Mouse (Mus musculus): Measurements from ENCODE around the gene Tnrc6a.

Gene Tnrc6a

GRCm38 (mm10) chr7:123124735-123125181 lies 1.1 kb downstream of the Tnrc6a start:
- peak in 1 of 2 experiments; percentile 15 for DNase-seq

DNA sequence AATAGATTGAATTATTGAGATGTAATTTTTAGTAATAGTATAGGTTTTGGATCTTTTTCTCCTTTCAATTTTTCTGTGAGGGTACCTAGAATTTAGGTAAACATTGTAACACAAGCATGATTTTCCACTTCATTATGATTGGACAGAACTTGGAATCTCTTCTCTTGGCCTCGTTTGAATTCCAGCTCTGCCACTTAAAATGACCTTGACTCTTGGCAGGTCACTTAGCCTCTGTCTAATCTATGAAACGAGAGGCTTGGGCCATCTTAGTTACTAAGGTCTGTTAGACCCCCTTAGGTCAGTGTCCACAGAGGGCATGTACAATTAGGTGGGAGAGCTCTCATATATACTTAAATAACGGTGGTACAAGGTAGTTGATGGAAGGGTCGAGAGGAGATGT lies 2.4 kb downstream of the Tnrc6a start:
- no peak for DNase-seq

DNA sequence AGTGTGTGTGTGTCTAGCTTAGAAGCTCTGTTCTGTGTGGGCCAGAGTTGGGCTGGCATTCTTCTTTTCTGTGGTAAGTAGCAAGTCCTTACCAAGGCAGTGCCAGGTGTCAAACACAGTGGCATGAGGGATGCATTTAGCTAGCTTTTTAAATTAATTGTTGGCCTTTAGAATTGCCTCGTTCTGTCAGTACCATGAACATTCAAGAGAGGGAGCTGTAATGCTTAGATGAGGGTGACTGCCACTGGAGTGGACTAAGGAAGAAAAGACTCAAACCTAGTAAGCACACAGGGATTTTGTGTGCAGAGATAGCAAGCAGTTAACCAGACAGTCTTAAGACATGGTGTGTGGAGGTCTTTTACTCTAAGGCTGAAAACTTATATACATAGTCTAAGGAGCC lies 3.6 kb downstream of the Tnrc6a start:
- no peak for DNase-seq

GRCm38 (mm10) chr7:123127981-123128380 lies 4.3 kb downstream of the Tnrc6a start:
- no peak for DNase-seq

- DNase-seq, result no peak
Observed at GRCm38 (mm10) chr7:123129061-123129460, 5.4 kb downstream of the Tnrc6a start.

DNA sequence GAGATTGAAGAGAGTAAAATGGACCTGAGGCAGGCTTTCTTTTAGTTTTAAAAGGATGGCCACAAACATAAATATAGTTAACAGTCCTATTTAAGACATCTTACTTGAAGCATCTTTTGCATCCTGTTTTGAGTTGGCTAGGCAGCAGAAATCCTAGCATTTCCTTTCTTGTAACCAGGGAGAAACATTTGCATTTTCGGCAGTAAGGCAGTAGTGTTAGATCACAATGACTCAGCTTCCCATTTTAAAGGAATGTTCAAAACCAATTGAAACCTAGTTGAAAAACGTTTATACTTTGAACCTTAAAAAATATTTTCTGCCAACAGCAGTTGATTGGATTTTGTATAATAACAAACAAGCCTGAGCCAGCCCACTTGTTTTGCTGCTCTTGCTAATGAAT lies 6.5 kb downstream of the Tnrc6a start:
- no peak for DNase-seq

GRCm38 (mm10) chr7:123132401-123132800 lies 8.7 kb downstream of the Tnrc6a start:
- peak in 1 of 2 experiments; percentile 10 for DNase-seq

GRCm38 (mm10) chr7:123134876-123135275 lies 11.2 kb downstream of the Tnrc6a start:
- DNase-seq, result no peak

DNA sequence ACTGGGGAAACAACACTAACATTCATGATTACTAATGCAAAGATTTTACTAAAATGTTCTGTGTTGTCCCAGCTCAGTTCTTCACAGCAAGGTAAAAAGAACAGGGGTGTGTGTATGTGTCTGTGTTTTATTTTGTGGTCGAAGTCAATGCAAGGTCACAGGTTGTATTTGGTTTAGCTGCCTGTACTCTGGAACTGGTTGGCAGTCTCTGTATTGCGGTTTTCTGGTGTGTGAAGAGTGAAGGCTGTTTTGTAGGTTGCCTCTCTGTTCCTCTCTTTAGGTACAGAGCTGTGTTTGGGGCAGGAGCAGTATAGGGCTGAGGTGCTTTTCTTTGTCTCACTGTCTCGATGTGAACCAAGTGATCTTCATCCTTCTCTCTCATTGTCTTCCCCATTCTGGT lies 12.0 kb downstream of the Tnrc6a start:
- DNase-seq, result no peak

DNA sequence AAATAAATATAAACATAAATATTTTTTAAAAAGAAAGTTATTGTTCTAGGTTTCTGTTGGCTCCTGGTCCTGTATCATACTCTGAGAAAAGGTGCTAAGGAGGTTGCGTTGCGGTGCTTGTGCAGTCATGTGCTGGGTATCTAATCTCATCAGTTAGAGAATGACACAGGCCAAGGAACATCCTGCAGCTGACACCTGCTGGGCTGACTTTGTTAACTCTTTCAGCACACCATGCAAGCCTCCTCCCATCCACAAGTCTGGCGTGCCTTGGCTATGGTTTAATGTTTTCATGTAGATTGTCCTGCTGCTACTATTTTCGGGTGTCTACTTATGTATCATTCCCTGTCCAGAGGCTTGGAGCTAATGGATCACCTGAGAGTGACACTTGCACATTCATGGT lies 14.3 kb downstream of the Tnrc6a start:
- peak; percentile 12 to 41 for DNase-seq

- DNase-seq, result no peak
Observed at GRCm38 (mm10) chr7:123146141-123146846, 22.6 kb downstream of the Tnrc6a start.

DNA sequence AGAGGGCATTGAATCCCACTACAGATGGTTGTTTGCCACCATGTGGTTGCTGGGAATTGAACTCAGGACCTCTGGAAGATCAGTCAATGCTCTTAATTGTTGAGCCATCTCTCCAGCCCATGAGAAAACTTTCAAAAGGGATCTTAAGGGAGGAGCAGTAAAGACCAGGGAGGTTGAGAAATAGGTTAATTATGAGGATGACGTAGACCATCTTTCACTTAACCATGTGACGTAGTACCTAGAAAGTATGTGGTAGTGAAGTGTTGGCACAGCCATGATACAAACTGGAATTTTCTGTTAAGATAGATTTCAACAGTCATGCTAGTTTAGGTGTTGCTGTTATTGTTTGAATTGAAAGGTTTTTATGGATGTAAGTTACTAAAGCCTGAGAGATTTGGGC lies 24.1 kb downstream of the Tnrc6a start:
- DNase-seq, result no peak

- DNase-seq, result no peak
Observed at GRCm38 (mm10) chr7:123148935-123149334, 25.2 kb downstream of the Tnrc6a start.

- DNase-seq, result no peak
Observed at GRCm38 (mm10) chr7:123162346-123162745, 38.7 kb downstream of the Tnrc6a start.

DNA sequence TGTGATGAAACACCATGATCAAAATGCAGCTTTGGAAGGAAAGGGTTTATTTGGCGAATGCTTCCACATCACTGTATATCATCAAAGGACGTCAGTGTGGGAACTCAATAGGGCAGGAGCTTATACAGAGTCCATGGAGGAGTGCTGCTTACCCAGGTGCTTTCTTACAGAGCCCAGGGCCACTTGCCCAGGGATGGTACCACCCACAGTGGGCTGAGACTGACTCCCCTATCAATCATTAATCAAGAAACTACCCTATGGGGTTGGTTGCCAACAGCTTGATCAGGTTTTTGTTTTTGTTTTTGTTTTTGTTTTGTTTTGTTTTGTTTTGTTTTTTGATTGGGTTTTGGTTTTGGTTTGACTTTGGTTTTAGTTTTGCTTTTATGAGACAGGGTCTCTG lies 43.8 kb downstream of the Tnrc6a start:
- DNase-seq, result no peak

DNA sequence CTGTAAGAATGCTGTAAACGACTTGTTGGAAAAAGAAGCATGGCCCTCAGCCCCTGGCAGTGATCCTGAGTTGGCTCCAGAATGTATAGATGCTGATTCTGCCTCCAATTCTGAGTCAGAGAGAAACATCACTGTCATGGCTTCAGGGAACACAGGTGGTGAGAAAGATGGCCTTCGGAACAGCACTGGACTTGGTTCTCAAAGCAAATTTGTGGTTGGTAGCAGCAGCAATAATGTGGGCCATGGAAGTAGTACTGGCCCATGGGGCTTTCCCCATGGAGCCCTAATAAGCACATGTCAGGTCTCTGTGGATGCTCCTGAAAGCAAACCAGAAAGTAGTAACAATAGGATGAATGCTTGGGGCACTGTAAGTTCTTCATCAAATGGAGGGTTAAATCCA lies 45.9 kb downstream of the Tnrc6a start:
- DNase-seq, result no peak

DNA sequence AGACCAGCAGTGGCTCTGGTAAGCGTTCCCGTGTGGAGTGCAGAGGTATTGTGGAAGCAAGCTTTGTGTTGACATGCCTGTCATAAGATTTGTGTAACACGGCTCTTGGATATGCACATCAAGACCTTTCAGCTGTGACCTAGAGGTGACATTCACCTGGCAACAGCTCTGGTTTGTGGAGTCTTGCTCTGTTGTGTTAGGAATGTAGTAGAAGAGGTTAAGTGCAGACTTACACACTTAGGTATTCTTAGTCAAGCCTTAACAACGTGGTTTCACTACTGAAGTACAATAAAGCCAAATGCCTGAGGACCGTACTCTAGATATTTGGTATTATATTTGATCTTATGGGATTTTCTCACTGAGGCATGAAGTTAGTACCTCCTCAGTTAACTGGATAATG lies 48.4 kb downstream of the Tnrc6a start:
- no peak for DNase-seq

DNA sequence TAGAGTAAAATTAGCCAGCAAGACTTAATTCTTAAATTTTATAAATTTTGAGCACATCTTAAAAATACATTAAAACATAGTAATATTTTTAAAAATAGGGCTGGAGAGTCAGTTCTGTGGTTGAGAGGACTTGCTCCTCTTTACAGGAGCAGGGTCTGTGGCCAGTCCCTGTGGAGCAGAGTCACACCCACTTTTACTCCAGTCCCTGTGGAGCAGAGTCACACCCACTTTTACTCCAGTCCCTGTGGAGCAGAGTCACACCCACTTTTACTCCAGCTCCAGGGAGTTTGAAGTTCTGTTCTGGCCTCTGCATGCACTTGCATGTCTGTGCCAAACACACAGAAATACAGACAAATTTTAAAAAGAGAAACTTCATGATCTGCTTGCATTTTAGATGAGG lies 53.5 kb downstream of the Tnrc6a start:
- DNase-seq, result no peak

- no peak for DNase-seq
Observed at GRCm38 (mm10) chr7:123181787-123182701, 58.4 kb downstream of the Tnrc6a start.

DNA sequence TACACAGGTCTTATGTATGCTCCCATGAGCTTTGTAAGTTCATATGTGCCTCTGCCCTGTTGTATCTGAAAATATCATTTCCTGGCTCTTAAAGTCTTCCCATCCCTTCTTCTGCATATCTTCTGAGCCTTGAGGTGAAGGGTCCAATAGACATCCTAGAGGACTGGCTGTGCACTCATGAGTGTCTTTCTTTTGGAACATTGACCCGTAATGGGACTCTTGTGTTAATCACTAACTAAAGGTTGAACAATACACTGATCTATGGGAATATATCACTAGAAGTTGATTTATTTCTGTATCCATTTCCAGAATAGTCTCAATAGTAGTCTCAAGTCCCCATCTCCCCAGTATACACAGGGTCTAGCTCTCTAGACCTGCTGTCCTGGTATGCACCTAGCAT lies 61.2 kb downstream of the Tnrc6a start:
- DNase-seq, result no peak

DNA sequence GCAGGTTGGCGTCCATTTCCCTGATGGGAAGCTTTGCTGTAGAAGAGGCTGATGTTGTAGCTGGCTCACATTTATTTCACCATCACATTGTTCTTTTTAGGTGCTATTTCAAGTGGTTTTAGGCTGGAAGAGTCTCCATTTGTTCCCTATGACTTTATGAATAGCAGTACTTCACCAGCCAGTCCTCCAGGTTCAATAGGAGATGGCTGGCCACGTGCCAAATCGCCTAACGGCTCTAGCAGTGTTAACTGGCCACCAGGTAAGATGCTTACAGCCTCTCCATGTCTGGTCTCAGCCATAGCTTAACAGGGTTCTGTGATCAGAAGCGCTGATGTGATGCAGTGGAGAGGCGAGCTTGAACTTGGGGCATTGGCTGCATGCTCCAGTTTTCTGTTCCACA lies 62.8 kb downstream of the Tnrc6a start:
- DNase-seq, result no peak

DNA sequence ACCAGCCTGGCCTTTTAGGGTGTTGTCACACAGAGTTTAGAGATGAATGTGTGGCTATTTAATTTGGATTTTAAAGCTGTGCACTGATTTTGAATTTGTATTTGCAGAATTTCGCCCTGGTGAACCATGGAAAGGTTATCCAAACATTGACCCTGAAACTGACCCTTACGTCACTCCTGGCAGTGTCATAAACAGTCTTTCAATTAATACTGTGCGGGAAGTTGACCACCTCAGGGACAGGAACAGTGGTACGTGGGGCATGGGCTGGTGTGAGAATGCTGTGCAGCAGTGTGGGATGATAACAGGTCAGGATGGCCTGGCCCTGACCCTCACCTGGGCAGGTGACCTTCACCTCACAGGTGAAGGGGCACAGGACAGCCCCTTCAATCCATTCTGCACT lies 63.6 kb downstream of the Tnrc6a start:
- DNase-seq, result no peak

DNA sequence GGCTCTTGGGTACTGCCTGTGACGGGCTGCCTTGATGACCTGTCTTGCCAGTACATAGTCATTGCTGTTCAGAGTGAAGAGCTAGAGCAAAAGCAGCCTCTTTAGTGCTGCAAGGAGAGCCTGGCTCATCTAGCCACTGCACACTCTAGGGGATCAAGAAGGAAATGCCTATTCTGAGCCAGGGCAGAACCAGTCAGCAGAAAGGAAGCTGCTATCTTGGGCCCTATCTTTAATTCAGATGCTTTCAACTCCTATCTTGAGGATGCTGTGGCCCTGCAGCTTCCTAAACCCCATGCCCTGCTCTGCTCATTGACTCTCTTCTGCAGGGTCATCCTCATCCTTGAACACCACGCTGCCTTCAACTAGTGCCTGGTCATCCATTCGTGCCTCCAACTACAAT lies 64.8 kb downstream of the Tnrc6a start:
- DNase-seq, result no peak

- DNase-seq, result no peak
Observed at GRCm38 (mm10) chr7:123189762-123190161, 66.1 kb downstream of the Tnrc6a start.

Data from thymus, postnatal 36 days (tissue).